Mouse (Mus musculus) MEL (cell line): ENCODE data around the gene Rpl19. TPM values are rescaled to one million over a fixed set of nuclear protein-coding genes. Genes with fewer than 3 reads are reported as not detected.

Source experiments
- DNase-seq: peaks from one replicate; pipeline ENCODE4 v3.0.0; 2011; ENCODE audit warnings: low read depth, low spot score
- H3K27ac ChIP-seq: 2 replicates; pipeline ENCODE4 v1.5.1; 2012; ENCODE audit warnings: low read depth, mild to moderate bottlenecking, control low read depth, low read length, moderate library complexity; ENCODE audit not compliant: control insufficient read depth
- H3K27me3 ChIP-seq, 2 experiments: fragments of 150-350 bp in 1 of 2; sonication (generic) in 1 of 2; 2 replicates each; pipeline ENCODE4 v1.6.1; 2012; ENCODE audit warnings: low read length in 2 of 2, mild to moderate bottlenecking in 2 of 2, improper control_type of control experiment in 1 of 2, moderate library complexity in 1 of 2; ENCODE audit not compliant: insufficient read depth in 2 of 2, control insufficient read depth in 1 of 2
- H3K36me3 ChIP-seq, 2 experiments: 2 replicates each; pipeline ENCODE4 v1.6.1; 2012 to 2014; ENCODE audit warnings: low read length in 2 of 2, improper control_type of control experiment in 1 of 2, inconsistent platforms in 1 of 2, mild to moderate bottlenecking in 1 of 2; ENCODE audit not compliant: insufficient read depth in 2 of 2, control insufficient read depth in 1 of 2
- H3K4me1 ChIP-seq, 2 experiments: fragments of 150-350 bp in 1 of 2; sonication (generic) in 1 of 2; 2 replicates each; pipeline ENCODE4 v1.6.1; 2012; ENCODE audit warnings: low read length in 2 of 2, improper control_type of control experiment in 1 of 2, mild to moderate bottlenecking in 1 of 2; ENCODE audit not compliant: insufficient read depth in 2 of 2, control insufficient read depth in 1 of 2
- H3K4me3 ChIP-seq, 2 experiments: fragments of 150-350 bp in 1 of 2; sonication (generic) in 1 of 2; 2 replicates each; pipeline ENCODE4 v1.5.1; 2012; ENCODE audit warnings: low read depth in 2 of 2, low read length in 2 of 2, mild to moderate bottlenecking in 2 of 2, moderate library complexity in 2 of 2, control low read depth in 1 of 2, improper control_type of control experiment in 1 of 2; ENCODE audit not compliant: control insufficient read depth in 1 of 2, insufficient read depth in 1 of 2
- H3K79me2 ChIP-seq: 2 replicates; pipeline ENCODE4 v1.6.1; 2012; ENCODE audit warnings: mild to moderate bottlenecking, low read length, moderate library complexity; ENCODE audit not compliant: control insufficient read depth, poor library complexity, insufficient read depth
- H3K9ac ChIP-seq: 2 replicates; pipeline ENCODE4 v1.6.1; 2012; ENCODE audit warnings: low read depth, mild to moderate bottlenecking, control low read depth, low read length, moderate library complexity; ENCODE audit not compliant: control insufficient read depth, poor library complexity, severe bottlenecking
- H3K9me3 ChIP-seq: fragments of 150-350 bp; sonication (generic); replicated peaks from 2 replicates; pipeline ENCODE4 v1.6.1; 2012; ENCODE audit warnings: mild to moderate bottlenecking, low read length, improper control_type of control experiment, moderate library complexity; ENCODE audit not compliant: insufficient read depth
- CHD1 ChIP-seq: IDR thresholded peaks from 2 replicates; pipeline ENCODE4 v1.6.1; 2012; ENCODE audit warnings: low read depth, mild to moderate bottlenecking, inconsistent platforms, low read length, improper control_type of control experiment
- CTCF ChIP-seq, 3 experiments: IDR thresholded peaks in 2 of 3; conservative IDR thresholded peaks in 1 of 3; 2 replicates each; pipeline ENCODE4 v1.5.1; 2011 to 2012; ENCODE audit warnings: low read length in 3 of 3, low read depth in 2 of 3, mild to moderate bottlenecking in 2 of 3, improper control_type of control experiment in 1 of 3, inconsistent platforms in 1 of 3, mixed read lengths in 1 of 3, moderate library complexity in 1 of 3; ENCODE audit not compliant: control insufficient read depth in 1 of 3, insufficient read depth in 1 of 3, poor library complexity in 1 of 3, severe bottlenecking in 1 of 3
- ELF1 ChIP-seq: IDR thresholded peaks from 2 replicates; pipeline ENCODE4 v1.6.1; 2014; ENCODE audit warnings: low read depth, mild to moderate bottlenecking, inconsistent platforms, low read length, improper control_type of control experiment, moderate library complexity
- GABPA ChIP-seq: IDR thresholded peaks from 2 replicates; pipeline ENCODE4 v1.6.1; 2012; ENCODE audit warnings: low read depth, mild to moderate bottlenecking, inconsistent platforms, low read length, improper control_type of control experiment, moderate library complexity
- JUND ChIP-seq: IDR thresholded peaks from 2 replicates; pipeline ENCODE4 v1.6.1; 2011; ENCODE audit warnings: low read depth, mild to moderate bottlenecking, improper control_type of control experiment, low read length
- KAT2A ChIP-seq: conservative IDR thresholded peaks from 2 replicates; pipeline ENCODE4 v1.6.1; 2012; ENCODE audit warnings: low read depth, low read length, improper control_type of control experiment, inconsistent platforms
- MAX ChIP-seq: IDR thresholded peaks from 2 replicates; pipeline ENCODE4 v1.6.1; 2011; ENCODE audit warnings: low read length, improper control_type of control experiment
- MAZ ChIP-seq: IDR thresholded peaks from 2 replicates; pipeline ENCODE4 v1.6.1; 2012; ENCODE audit warnings: low read depth, mild to moderate bottlenecking, inconsistent platforms, low read length, improper control_type of control experiment
- MEF2A ChIP-seq: IDR thresholded peaks from 2 replicates; pipeline ENCODE4 v1.6.1; 2014; ENCODE audit warnings: low read depth, mild to moderate bottlenecking, inconsistent platforms, low read length, improper control_type of control experiment; ENCODE audit not compliant: poor library complexity, insufficient replicate concordance, severe bottlenecking; ENCODE audit errors: extremely low read depth
- MXI1 ChIP-seq: IDR thresholded peaks from 2 replicates; pipeline ENCODE4 v1.6.1; 2011; ENCODE audit warnings: mild to moderate bottlenecking, low read depth, low read length, improper control_type of control experiment
- MYB ChIP-seq: IDR thresholded peaks from 2 replicates; pipeline ENCODE4 v1.6.1; 2011; ENCODE audit warnings: mild to moderate bottlenecking, low read depth, low read length, improper control_type of control experiment
- MYC ChIP-seq: IDR thresholded peaks from 2 replicates; pipeline ENCODE4 v1.6.1; 2011; ENCODE audit warnings: low read depth, mild to moderate bottlenecking, low read length, improper control_type of control experiment, moderate library complexity
- POLR2A ChIP-seq, 2 experiments: IDR thresholded peaks; 2 replicates each; pipeline ENCODE4 v1.6.1; 2011 to 2012; ENCODE audit warnings: low read length in 2 of 2, mild to moderate bottlenecking in 2 of 2, control low read depth in 1 of 2, improper control_type of control experiment in 1 of 2, low read depth in 1 of 2, moderate library complexity in 1 of 2; ENCODE audit not compliant: control insufficient read depth in 1 of 2, insufficient read depth in 1 of 2, poor library complexity in 1 of 2
- RAD21 ChIP-seq: IDR thresholded peaks from 2 replicates; pipeline ENCODE4 v1.6.1; 2011; ENCODE audit warnings: mild to moderate bottlenecking, low read depth, low read length, improper control_type of control experiment
- RCOR1 ChIP-seq: IDR thresholded peaks from 2 replicates; pipeline ENCODE4 v1.6.1; 2012; ENCODE audit warnings: low read depth, mild to moderate bottlenecking, inconsistent platforms, low read length, improper control_type of control experiment
- SIN3A ChIP-seq: IDR thresholded peaks from 2 replicates; pipeline ENCODE4 v1.6.1; 2012; ENCODE audit warnings: low read length, improper control_type of control experiment, inconsistent platforms
- SMC3 ChIP-seq: IDR thresholded peaks from 2 replicates; pipeline ENCODE4 v1.6.1; 2011; ENCODE audit warnings: low read depth, low read length, improper control_type of control experiment
- TAL1 ChIP-seq: IDR thresholded peaks from 2 replicates; pipeline ENCODE4 v1.6.1; 2012; ENCODE audit warnings: mild to moderate bottlenecking, inconsistent platforms, low read length, moderate library complexity, mixed read lengths
- UBTF ChIP-seq: IDR thresholded peaks from 2 replicates; pipeline ENCODE4 v1.6.1; 2012; ENCODE audit warnings: low read depth, mild to moderate bottlenecking, inconsistent platforms, low read length, improper control_type of control experiment, moderate library complexity, borderline replicate concordance; ENCODE audit not compliant: insufficient read depth
- USF1 ChIP-seq: IDR thresholded peaks from 2 replicates; pipeline ENCODE4 v1.6.1; 2014; ENCODE audit warnings: low read depth, mild to moderate bottlenecking, inconsistent platforms, low read length, improper control_type of control experiment, moderate library complexity
- ZC3H11A ChIP-seq: IDR thresholded peaks from 2 replicates; pipeline ENCODE4 v1.6.1; 2012; ENCODE audit warnings: low read depth, mild to moderate bottlenecking, inconsistent platforms, low read length, improper control_type of control experiment
- ZMIZ1 ChIP-seq: IDR thresholded peaks from 2 replicates; pipeline ENCODE4 v1.6.1; 2012; ENCODE audit warnings: low read depth, mild to moderate bottlenecking, inconsistent platforms, low read length, improper control_type of control experiment, moderate library complexity
- polyA plus RNA-seq, 2 experiments: library from polyadenylated mRNA; stranded (reverse) in 1 of 2; unstranded in 1 of 2; fragments of >175 nt in 1 of 2; fragments of >200 nt in 1 of 2; gene quantifications; 2 replicates each; pipeline versions ENCODE4 v1.2.1 to v1.2.4; 2012; ENCODE audit warnings: low replicate concordance in 2 of 2, low read depth in 1 of 2; ENCODE audit not compliant: insufficient read length in 2 of 2, insufficient read depth in 1 of 2, missing spikeins in 1 of 2
- total RNA-seq: library from RNA; depleted of rRNA; stranded (reverse); fragments of 300-350 nt; gene quantifications from 2 replicates; pipeline ENCODE4 v1.2.3, GENCODE M21; 2012

The Rpl19 gene
- total and polyA plus RNA-seq, 3 experiments: 210 to 4,715 (median 2,650) TPM

- no peak overlapping the region for H3K27ac ChIP-seq
- no peaks in the 10 kb centered on the region for H3K27me3 ChIP-seq
- H3K36me3 ChIP-seq: peaks cover 0 to 6% of the 10 kb centered on the region in 2 experiments; a peak in 2 of 4 replicates
- peak; percentile 87 for DNase-seq
- no peaks in the 10 kb centered on the region for H3K9me3 ChIP-seq
- TF ChIP-seq KAT2A: no peak
- peak; percentile 72 for TF ChIP-seq RAD21
- TF ChIP-seq CTCF (IDR thresholded peaks at IDR 0.05 in 2 of 3, conservative IDR thresholded peaks at IDR 0.05 in 1 of 3; ENCODE audit: control insufficient read depth in 1 of 3, insufficient read depth in 1 of 3, low read depth in 2 of 3, low read length in 3 of 3, poor library complexity in 1 of 3, severe bottlenecking in 1 of 3): peak; percentile 90 to 96 (median 95)
- TF ChIP-seq MAX: no peak
- peak; percentile 62 for TF ChIP-seq ZC3H11A
- TF ChIP-seq MAZ: peak; percentile 58; the same call in 1 of the 2 replicates
- TF ChIP-seq SMC3: peak; percentile 89
- no peak overlapping the region for H3K4me3 ChIP-seq
- H3K79me2 ChIP-seq: no peaks in the 10 kb centered on the region
- H3K4me1 ChIP-seq: peaks cover 5 to 16% of the 10 kb centered on the region in 2 experiments; a peak in 3 of 4 replicates
- H3K9ac ChIP-seq: no peak overlapping the region
These were observed 23.9 kb upstream of the Rpl19 start for GRCm38 (mm10) chr11:98002627-98003026.

- no peak overlapping the region for H3K4me3 ChIP-seq
- peaks cover 0 to 6% of the 10 kb centered on the region in 2 experiments; a peak in 2 of 4 replicates for H3K36me3 ChIP-seq
- H3K27me3 ChIP-seq: no peaks in the 10 kb centered on the region
- no peaks in the 10 kb centered on the region for H3K79me2 ChIP-seq
- no peak overlapping the region for H3K9ac ChIP-seq
- H3K4me1 ChIP-seq: peaks cover 5 to 16% of the 10 kb centered on the region in 2 experiments; a peak in 3 of 4 replicates
- no peak overlapping the region for H3K27ac ChIP-seq
- TF ChIP-seq JUND (no peak), RCOR1 (no peak), MYB (no peak), GABPA (no peak), MXI1 (no peak), MYC (no peak)
- peak; percentile 20 for DNase-seq
- no peaks in the 10 kb centered on the region for H3K9me3 ChIP-seq
These were observed 23.3 kb upstream of the Rpl19 start for GRCm38 (mm10) chr11:98003171-98003671.

- Histone ChIP-seq H3K4me3 (no peak overlapping the region), H3K4me1 (peaks cover 3 to 10% of the 10 kb centered on the region in 2 experiments; a peak in 3 of 4 replicates), H3K79me2 (no peaks in the 10 kb centered on the region), H3K36me3 (peaks cover 0 to 4% of the 10 kb centered on the region in 2 experiments; a peak in 2 of 4 replicates), H3K9me3 (no peaks in the 10 kb centered on the region), H3K9ac (no peak overlapping the region), H3K27me3 (no peaks in the 10 kb centered on the region), H3K27ac (no peak overlapping the region)
- DNase-seq: no peak
- TF ChIP-seq ZMIZ1 (no peak), KAT2A (no peak), UBTF (no peak), POLR2A (IDR thresholded peaks at IDR 0.05; ENCODE audit: control insufficient read depth in 1 of 2, insufficient read depth in 1 of 2, low read depth in 1 of 2, low read length in 2 of 2, poor library complexity in 1 of 2) (no peak), SIN3A (no peak), MEF2A (no peak), ZC3H11A (no peak), USF1 (no peak), CHD1 (no peak), MXI1 (no peak), ELF1 (no peak), RAD21 (no peak), TAL1 (no peak), GABPA (no peak), CTCF (IDR thresholded peaks at IDR 0.05 in 2 of 3, conservative IDR thresholded peaks at IDR 0.05 in 1 of 3; ENCODE audit: control insufficient read depth in 1 of 3, insufficient read depth in 1 of 3, low read depth in 2 of 3, low read length in 3 of 3, poor library complexity in 1 of 3, severe bottlenecking in 1 of 3) (no peak)
These were observed 22.3 kb upstream of the Rpl19 start for GRCm38 (mm10) chr11:98004161-98004560.
